Mouse (Mus musculus): ENCODE results near the gene Tulp2. TPM values are rescaled to one million over a fixed set of nuclear protein-coding genes. Genes with fewer than 3 reads are reported as not detected.
A peak's percentile ranks its signal among the peaks of the same experiment; 100 is the strongest.

The Tulp2 gene
- polyA plus RNA-seq, 1 experiment: not detected

DNA sequence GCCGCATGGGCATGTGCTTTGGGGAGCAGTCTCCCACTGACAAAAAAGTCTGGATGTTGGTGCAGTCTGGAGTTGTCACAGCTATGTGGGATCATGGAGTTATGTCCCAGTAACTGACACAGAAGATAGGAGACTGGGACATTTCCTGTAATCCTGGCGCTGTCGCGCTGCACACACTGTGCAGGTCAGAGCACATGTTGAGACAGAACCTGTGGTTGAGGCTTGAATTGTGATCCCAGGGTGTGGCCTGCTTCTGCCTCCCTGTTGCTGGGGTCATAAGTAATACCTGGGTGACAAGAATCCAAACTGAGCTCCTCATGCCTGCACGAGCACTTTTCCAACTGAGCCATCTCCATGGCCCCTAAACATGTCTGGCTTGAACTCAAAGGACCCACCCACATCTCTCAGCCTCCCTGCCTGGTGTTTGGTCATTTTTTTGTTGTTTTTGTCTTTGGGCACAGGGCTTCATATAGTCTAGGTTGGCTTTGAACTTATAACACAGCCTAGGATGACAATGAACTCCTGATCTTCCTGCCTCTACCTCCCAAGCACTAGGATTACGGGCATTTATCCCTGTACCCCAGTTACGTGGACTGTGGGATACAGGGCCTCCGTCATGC is 10.7 kb downstream of the Tulp2 start:
- TF ChIP-seq CTCF (IDR thresholded peaks at IDR 0.05; ENCODE audit: borderline replicate concordance, insufficient read depth, low read length) (no peak), POLR2A (IDR thresholded peaks at IDR 0.05; ENCODE audit: low read depth, low read length) (no peak)
- Histone ChIP-seq H3K27ac (ENCODE audit: insufficient read depth, low read length) (no peak overlapping the region), H3K4me1 (ENCODE audit: control insufficient read depth, insufficient read depth, low read length) (peaks cover 5% of the 10 kb centered on the region; the same call in 1 of the 2 replicates), H3K4me3 (ENCODE audit: insufficient read depth, low read length) (no peak overlapping the region)

DNA sequence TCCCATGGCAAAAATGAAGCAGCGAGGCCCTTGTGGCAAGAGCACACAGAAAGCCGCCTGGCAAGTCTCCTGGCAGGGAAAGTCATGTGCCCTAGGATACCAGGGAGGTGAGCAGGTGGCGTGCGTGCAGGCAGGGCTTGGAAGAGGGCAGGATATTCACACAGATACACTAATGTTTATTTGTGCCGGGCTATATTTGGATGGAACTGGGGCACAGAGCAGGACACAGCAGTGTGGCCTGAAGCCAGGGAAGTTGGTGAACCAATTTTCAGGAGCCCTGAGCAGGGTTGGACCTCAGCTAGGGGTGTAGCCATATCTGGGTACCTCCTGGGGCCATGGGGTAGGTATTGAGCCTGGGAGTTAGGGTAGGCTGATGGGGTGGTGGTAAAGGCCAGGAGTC is 11.3 kb downstream of the Tulp2 start:
- no peak overlapping the region for H3K4me3 ChIP-seq (ENCODE audit: insufficient read depth, low read length)
- H3K4me1 ChIP-seq (ENCODE audit: control insufficient read depth, insufficient read depth, low read length): peaks cover 5% of the 10 kb centered on the region; the same call in 1 of the 2 replicates
- no peak overlapping the region for H3K27ac ChIP-seq (ENCODE audit: insufficient read depth, low read length)
- TF ChIP-seq CTCF (IDR thresholded peaks at IDR 0.05; ENCODE audit: borderline replicate concordance, insufficient read depth, low read length) (no peak), POLR2A (IDR thresholded peaks at IDR 0.05; ENCODE audit: low read depth, low read length) (no peak)

DNA sequence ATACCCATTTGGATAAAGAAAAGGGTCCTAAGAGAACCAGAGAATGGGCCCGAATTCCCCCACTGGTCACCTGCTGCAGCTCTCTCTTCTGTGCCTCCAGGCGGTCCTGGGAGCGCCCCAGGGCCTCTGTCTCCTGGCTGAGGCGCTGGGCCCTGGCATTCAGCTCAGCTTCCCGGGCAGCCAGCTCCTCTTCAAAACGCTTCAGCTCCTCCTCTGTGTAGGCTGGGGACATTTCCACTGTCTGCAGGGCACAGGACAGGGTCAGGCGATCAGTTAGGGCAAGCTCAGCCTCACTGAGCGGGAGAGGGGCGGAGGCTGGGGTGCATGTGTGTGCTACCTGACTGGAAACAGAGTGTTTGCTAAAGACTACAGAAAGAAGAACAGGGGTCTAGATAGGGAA is 12.9 kb downstream of the Tulp2 start:
- TF ChIP-seq CTCF (IDR thresholded peaks at IDR 0.05; ENCODE audit: borderline replicate concordance, insufficient read depth, low read length) (no peak), POLR2A (IDR thresholded peaks at IDR 0.05; ENCODE audit: low read depth, low read length) (no peak)
- no peak overlapping the region for H3K27ac ChIP-seq (ENCODE audit: insufficient read depth, low read length)
- H3K4me3 ChIP-seq (ENCODE audit: insufficient read depth, low read length): no peak overlapping the region
- H3K4me1 ChIP-seq (ENCODE audit: control insufficient read depth, insufficient read depth, low read length): peaks cover 5% of the 10 kb centered on the region; the same call in 1 of the 2 replicates

GRCm38 (mm10) chr7:45498427-45498826 is 16.8 kb downstream of the Tulp2 start:
- H3K4me1 ChIP-seq (ENCODE audit: control insufficient read depth, insufficient read depth, low read length): no peaks in the 10 kb centered on the region
- no peak overlapping the region for H3K27ac ChIP-seq (ENCODE audit: insufficient read depth, low read length)
- H3K4me3 ChIP-seq (ENCODE audit: insufficient read depth, low read length): no peak overlapping the region
- TF ChIP-seq CTCF (IDR thresholded peaks at IDR 0.05; ENCODE audit: borderline replicate concordance, insufficient read depth, low read length): no peak
- no peak for TF ChIP-seq POLR2A (IDR thresholded peaks at IDR 0.05; ENCODE audit: low read depth, low read length)

- no peak overlapping the region for H3K4me3 ChIP-seq (ENCODE audit: insufficient read depth, low read length)
- TF ChIP-seq CTCF (IDR thresholded peaks at IDR 0.05; ENCODE audit: borderline replicate concordance, insufficient read depth, low read length) (no peak), POLR2A (IDR thresholded peaks at IDR 0.05; ENCODE audit: low read depth, low read length) (no peak)
- H3K4me1 ChIP-seq (ENCODE audit: control insufficient read depth, insufficient read depth, low read length): peaks cover 4% of the 10 kb centered on the region
- no peak overlapping the region for H3K27ac ChIP-seq (ENCODE audit: insufficient read depth, low read length)
Measured at GRCm38 (mm10) chr7:45507583-45507982, 25.9 kb downstream of the Tulp2 start.

- TF ChIP-seq POLR2A (IDR thresholded peaks at IDR 0.05; ENCODE audit: low read depth, low read length): no peak
- TF ChIP-seq CTCF (IDR thresholded peaks at IDR 0.05; ENCODE audit: borderline replicate concordance, insufficient read depth, low read length): no peak
- no peak overlapping the region for H3K4me3 ChIP-seq (ENCODE audit: insufficient read depth, low read length)
- H3K4me1 ChIP-seq (ENCODE audit: control insufficient read depth, insufficient read depth, low read length): peaks cover 4% of the 10 kb centered on the region
- H3K27ac ChIP-seq (ENCODE audit: insufficient read depth, low read length): no peak overlapping the region
Measured at GRCm38 (mm10) chr7:45508561-45508960, 26.9 kb downstream of the Tulp2 start.

DNA sequence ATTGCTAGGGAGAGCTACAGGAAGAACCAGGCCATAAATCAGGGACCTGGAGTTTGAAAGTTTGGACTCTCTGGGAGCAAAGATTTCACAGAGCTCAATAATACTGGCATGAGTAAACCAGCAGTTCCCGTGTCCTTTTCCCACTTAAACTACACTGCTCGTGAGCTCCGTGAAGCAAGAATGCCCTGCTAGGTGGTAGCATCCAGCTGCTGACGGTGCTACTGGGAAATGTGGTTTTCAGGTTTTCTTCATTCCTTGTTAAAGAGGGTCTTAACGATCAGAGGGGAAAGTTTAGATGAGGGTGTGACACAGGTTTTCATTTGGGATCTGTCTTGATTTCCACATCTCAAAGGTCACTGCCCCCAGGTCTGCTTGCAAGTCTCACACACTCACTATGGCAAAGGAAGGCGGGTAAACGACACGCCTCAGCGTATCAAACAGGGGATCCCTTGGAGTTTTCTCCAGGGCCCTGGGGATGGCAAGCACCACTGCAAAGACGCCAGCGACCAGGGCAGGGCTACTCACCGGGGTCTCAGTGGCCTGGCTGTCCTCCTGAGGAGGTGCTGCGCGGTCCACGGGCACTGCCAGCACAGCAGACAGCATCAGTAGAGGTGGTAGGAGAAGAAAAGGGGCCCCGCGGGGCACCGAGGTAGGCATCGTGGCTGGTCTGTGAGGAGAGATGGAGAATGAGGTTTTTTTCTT is 27.7 kb downstream of the Tulp2 start:
- TF ChIP-seq CTCF (IDR thresholded peaks at IDR 0.05; ENCODE audit: borderline replicate concordance, insufficient read depth, low read length): no peak
- TF ChIP-seq POLR2A (IDR thresholded peaks at IDR 0.05; ENCODE audit: low read depth, low read length): no peak
- Histone ChIP-seq H3K4me3 (ENCODE audit: insufficient read depth, low read length) (peak overlapping the region; percentile 77), H3K27ac (ENCODE audit: insufficient read depth, low read length) (no peak overlapping the region), H3K4me1 (ENCODE audit: control insufficient read depth, insufficient read depth, low read length) (peaks cover 4% of the 10 kb centered on the region)

- Histone ChIP-seq H3K4me1 (ENCODE audit: control insufficient read depth, insufficient read depth, low read length) (peaks cover 4% of the 10 kb centered on the region), H3K27ac (ENCODE audit: insufficient read depth, low read length) (peak within 1 kb of the TSS; percentile 93), H3K4me3 (ENCODE audit: insufficient read depth, low read length) (peak within 1 kb of the TSS; percentile 77)
- peak; percentile 93 for TF ChIP-seq POLR2A (IDR thresholded peaks at IDR 0.05; ENCODE audit: low read depth, low read length)
- TF ChIP-seq CTCF (IDR thresholded peaks at IDR 0.05; ENCODE audit: borderline replicate concordance, insufficient read depth, low read length): no peak
Measured at GRCm38 (mm10) chr7:45509912-45510787, 28.5 kb downstream of the Tulp2 start, which contains the start of gene Nucb1. TSS of gene Nucb1 (minus strand) at chr7:45510406.

DNA sequence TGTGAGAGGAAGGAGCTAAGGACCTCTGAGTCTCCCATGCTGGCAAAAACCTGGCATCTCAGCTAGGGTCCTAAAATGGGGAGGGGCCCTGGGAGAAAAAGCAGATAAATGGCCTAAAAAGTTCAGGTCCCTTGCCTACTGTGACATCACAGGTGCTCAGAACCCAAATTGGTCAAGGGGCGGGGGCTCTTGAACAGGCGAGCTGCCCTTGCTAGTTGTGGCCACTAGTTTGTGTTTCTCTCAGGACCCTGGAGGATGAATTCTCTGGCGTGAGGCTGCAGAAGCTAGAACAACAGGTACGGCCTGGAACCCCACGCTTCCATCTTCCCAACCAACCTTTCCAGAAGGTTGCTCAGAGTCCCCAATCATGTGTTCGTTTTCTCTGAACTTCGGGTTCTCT is 32.7 kb downstream of the Tulp2 start:
- H3K4me3 ChIP-seq (ENCODE audit: insufficient read depth, low read length): no peak overlapping the region
- no peak overlapping the region for H3K27ac ChIP-seq (ENCODE audit: insufficient read depth, low read length)
- H3K4me1 ChIP-seq (ENCODE audit: control insufficient read depth, insufficient read depth, low read length): no peaks in the 10 kb centered on the region
- TF ChIP-seq POLR2A (IDR thresholded peaks at IDR 0.05; ENCODE audit: low read depth, low read length): no peak
- no peak for TF ChIP-seq CTCF (IDR thresholded peaks at IDR 0.05; ENCODE audit: borderline replicate concordance, insufficient read depth, low read length)

Measured in embryonic fibroblast, embryonic 13.5 days (primary cell).